Mouse (Mus musculus) limb, embryonic 12.5 days (tissue): ENCODE results near the gene Exosc6. TPM values are rescaled to one million over a fixed set of nuclear protein-coding genes. Genes with fewer than 3 reads are reported as not detected.
"Not testable (repeated sequence)": the region's sequence is repeated elsewhere in the genome, so short reads cannot be mapped to it uniquely, and the experiment has no call there.

Source experiments
- ATAC-seq: fragments of 200-750 bp; cut with Nextera tagmentation; 2 replicates; pipeline ENCODE4 v1.8.0; 2017; ENCODE audit warnings: low read depth, moderate TSS enrichment; ENCODE audit not compliant: insufficient number of reproducible peaks, insufficient read depth, low FRiP score, low TSS enrichment
- H3K27ac ChIP-seq: fragments of 300-500 bp; sonication (generic); 2 replicates; pipeline ENCODE4 v1.5.1; 2016; ENCODE audit warnings: mild to moderate bottlenecking, moderate library complexity
- H3K27me3 ChIP-seq: fragments of 300-500 bp; sonication (generic); 2 replicates; pipeline ENCODE4 v1.6.1; 2016; ENCODE audit warnings: mild to moderate bottlenecking, moderate library complexity
- H3K36me3 ChIP-seq: fragments of 300-500 bp; sonication (generic); 2 replicates; pipeline ENCODE4 v1.6.1; 2016; ENCODE audit warnings: mild to moderate bottlenecking, moderate library complexity
- H3K4me1 ChIP-seq: fragments of 300-500 bp; sonication (generic); replicated peaks from 2 replicates; pipeline ENCODE4 v1.6.1; 2016
- H3K4me2 ChIP-seq: fragments of 300-500 bp; sonication (generic); 2 replicates; pipeline ENCODE4 v1.6.1; 2016; ENCODE audit warnings: mild to moderate bottlenecking, moderate library complexity
- H3K4me3 ChIP-seq: fragments of 300-500 bp; sonication (generic); replicated peaks from 2 replicates; pipeline ENCODE4 v1.5.1; 2016; ENCODE audit warnings: mild to moderate bottlenecking
- H3K9ac ChIP-seq: fragments of 300-500 bp; sonication (generic); replicated peaks from 2 replicates; pipeline ENCODE4 v1.6.1; 2016; ENCODE audit warnings: mild to moderate bottlenecking, moderate library complexity
- H3K9me3 ChIP-seq: fragments of 300-500 bp; sonication (generic); 2 replicates; pipeline ENCODE4 v1.6.1; 2016; ENCODE audit warnings: mild to moderate bottlenecking, moderate library complexity
- WGBS: fragments of 180-500 bp; shearing (Covaris S2); methylation state at CpG from one replicate; pipeline ENCODE4 v1.1.7; 2016; 5-methylcytosine and 5-hydroxymethylcytosine counted together
- polyA plus RNA-seq: library from polyadenylated mRNA; unstranded; fragments of >200 nt; fragmentation: Nextera tagmentation; extraction: Ambion mirVana; gene quantifications from 2 replicates; pipeline ENCODE4 v1.2.1, GENCODE M21; 2016

Gene Exosc6
- 23.2 and 24.2 TPM in 2 replicates for polyA plus RNA-seq

- Histone ChIP-seq H3K9ac (peak within 1 kb of the TSS; percentile 94), H3K27me3 (peaks cover 5% of the 10 kb centered on the region; the same call in 1 of the 2 replicates), H3K27ac (peak within 1 kb of the TSS; percentile 88), H3K36me3 (peaks cover 60% of the 10 kb centered on the region), H3K4me1 (peaks cover 20% of the 10 kb centered on the region), H3K4me2 (peak within 1 kb of the TSS; percentile 99), H3K4me3 (peak within 1 kb of the TSS; percentile 95), H3K9me3 (no peaks in the 10 kb centered on the region)
- under 1% methylated on average over 68 of the region's 68 CpGs for WGBS
- ATAC-seq, result peak; percentile 92
Measured at GRCm38 (mm10) chr8:111056158-111056663, at the start of gene Exosc6. Gene Exosc6 (plus strand): TSS chr8:111056339.

- ATAC-seq, H3K4me3 ChIP-seq, H3K9me3 ChIP-seq, H3K9ac ChIP-seq, H3K4me2 ChIP-seq, H3K27ac ChIP-seq, H3K27me3 ChIP-seq, H3K4me1 ChIP-seq: not testable (repeated sequence)
- WGBS, result 90% methylated on average over 9 of the region's 10 CpGs
- H3K36me3 ChIP-seq, result peaks cover 44% of the 10 kb centered on the region
Measured at GRCm38 (mm10) chr8:111010230-111010991, 45.7 kb upstream of the Exosc6 start.

GRCm38 (mm10) chr8:111026609-111027008 is 29.5 kb upstream of the Exosc6 start:
- not testable (repeated sequence) for H3K9ac ChIP-seq, ATAC-seq, H3K27ac ChIP-seq, H3K9me3 ChIP-seq, H3K4me1 ChIP-seq, H3K4me2 ChIP-seq, H3K36me3 ChIP-seq, H3K4me3 ChIP-seq, H3K27me3 ChIP-seq
- 85% methylated on average over 2 of the region's 2 CpGs for WGBS

GRCm38 (mm10) chr8:111027391-111027937 is 28.7 kb upstream of the Exosc6 start:
- no peaks in the 10 kb centered on the region; the same call in 1 of the 2 replicates for H3K4me1 ChIP-seq
- peak overlapping the region; percentile 72 for H3K4me3 ChIP-seq
- peak overlapping the region; percentile 83 for H3K9ac ChIP-seq
- peak; percentile 61; the same call in 1 of the 2 replicates for ATAC-seq
- H3K36me3 ChIP-seq, result no peaks in the 10 kb centered on the region
- H3K27ac ChIP-seq, result no peak overlapping the region
- H3K9me3 ChIP-seq, result no peaks in the 10 kb centered on the region
- H3K4me2 ChIP-seq, result peak overlapping the region; percentile 82
- H3K27me3 ChIP-seq, result peaks cover 3% of the 10 kb centered on the region; the same call in 1 of the 2 replicates
- WGBS, result under 1% methylated on average over 31 of the region's 31 CpGs

- no peak for ATAC-seq
- WGBS, result 62% methylated on average over 4 of the region's 4 CpGs
Measured at GRCm38 (mm10) chr8:111029589-111029988, 26.6 kb upstream of the Exosc6 start.

GRCm38 (mm10) chr8:111030045-111030444 is 26.1 kb upstream of the Exosc6 start:
- Histone ChIP-seq H3K4me2 (no peak overlapping the region), H3K9ac (no peak overlapping the region), H3K36me3 (no peaks in the 10 kb centered on the region), H3K4me1 (peaks cover 8% of the 10 kb centered on the region), H3K9me3 (no peaks in the 10 kb centered on the region), H3K27me3 (peaks cover 3% of the 10 kb centered on the region; the same call in 1 of the 2 replicates), H3K27ac (no peak overlapping the region), H3K4me3 (no peak overlapping the region)
- 80% methylated on average over 6 of the region's 6 CpGs for WGBS
- no peak for ATAC-seq

More at GRCm38 (mm10) chr8:111029589-111029988, 26.6 kb upstream of the Exosc6 start:
- H3K36me3 ChIP-seq, result no peaks in the 10 kb centered on the region
- peaks cover 4% of the 10 kb centered on the region for H3K4me1 ChIP-seq
- no peak overlapping the region for H3K9ac ChIP-seq
- peaks cover 3% of the 10 kb centered on the region; the same call in 1 of the 2 replicates for H3K27me3 ChIP-seq
- no peak overlapping the region for H3K27ac ChIP-seq
- H3K4me2 ChIP-seq, result no peak overlapping the region
- H3K4me3 ChIP-seq, result no peak overlapping the region
- H3K9me3 ChIP-seq, result no peaks in the 10 kb centered on the region

GRCm38 (mm10) chr8:111031572-111031971 is 24.6 kb upstream of the Exosc6 start, which contains the start of gene Ddx19b:
Gene Ddx19b (minus strand): TSS chr8:111031751.
- Histone ChIP-seq H3K27ac (no peak within 1 kb of the TSS), H3K36me3 (peaks cover 11% of the 10 kb centered on the region), H3K9ac (no peak within 1 kb of the TSS), H3K9me3 (no peaks in the 10 kb centered on the region), H3K4me1 (peaks cover 18% of the 10 kb centered on the region), H3K4me2 (no peak within 1 kb of the TSS), H3K27me3 (peaks cover 3% of the 10 kb centered on the region; the same call in 1 of the 2 replicates), H3K4me3 (no peak within 1 kb of the TSS)
- no peak for ATAC-seq
- 95% methylated on average over 19 of the region's 19 CpGs for WGBS

GRCm38 (mm10) chr8:111032916-111033315 is 23.2 kb upstream of the Exosc6 start, which contains the start of gene Aars:
Gene Aars (plus strand): TSS chr8:111033144.
- H3K4me3 ChIP-seq, result peak within 1 kb of the TSS; percentile 75
- H3K4me2 ChIP-seq, result peak within 1 kb of the TSS; percentile 74
- H3K4me1 ChIP-seq, result peaks cover 18% of the 10 kb centered on the region
- peak within 1 kb of the TSS; percentile 76 for H3K9ac ChIP-seq
- H3K27me3 ChIP-seq, result peaks cover 3% of the 10 kb centered on the region; the same call in 1 of the 2 replicates
- no peak for ATAC-seq
- H3K27ac ChIP-seq, result peak within 1 kb of the TSS; percentile 75
- H3K9me3 ChIP-seq, result no peaks in the 10 kb centered on the region
- 97% methylated on average over 7 of the region's 7 CpGs for WGBS
- peaks cover 23% of the 10 kb centered on the region for H3K36me3 ChIP-seq

- Histone ChIP-seq H3K27ac (peak overlapping the region; percentile 75), H3K4me3 (peak overlapping the region; percentile 75)
- 7% methylated on average over 37 of the region's 37 CpGs for WGBS
Measured at GRCm38 (mm10) chr8:111033482-111034215, 22.5 kb upstream of the Exosc6 start.

GRCm38 (mm10) chr8:111034276-111034675 is 21.9 kb upstream of the Exosc6 start:
- Histone ChIP-seq H3K36me3 (peaks cover 36% of the 10 kb centered on the region), H3K4me3 (peak overlapping the region; percentile 75), H3K27me3 (peaks cover 3% of the 10 kb centered on the region; the same call in 1 of the 2 replicates), H3K9ac (peak overlapping the region; percentile 76), H3K4me1 (peaks cover 18% of the 10 kb centered on the region), H3K4me2 (peak overlapping the region; percentile 74), H3K27ac (peak overlapping the region; percentile 75; the same call in 1 of the 2 replicates), H3K9me3 (no peaks in the 10 kb centered on the region)
- 19% methylated on average over 12 of the region's 12 CpGs for WGBS
- ATAC-seq, result peak; percentile 13; the same call in 1 of the 2 replicates

More at GRCm38 (mm10) chr8:111033482-111034215, 22.5 kb upstream of the Exosc6 start:
- peaks cover 30% of the 10 kb centered on the region for H3K36me3 ChIP-seq
- H3K4me2 ChIP-seq, result peak overlapping the region; percentile 74
- H3K27me3 ChIP-seq, result peaks cover 3% of the 10 kb centered on the region; the same call in 1 of the 2 replicates
- ATAC-seq, result peak; percentile 96
- H3K9ac ChIP-seq, result peak overlapping the region; percentile 76
- peaks cover 18% of the 10 kb centered on the region for H3K4me1 ChIP-seq
- no peaks in the 10 kb centered on the region for H3K9me3 ChIP-seq
